Mouse (Mus musculus): ENCODE measurements around the gene Gpc2.

Gene Gpc2

DNA sequence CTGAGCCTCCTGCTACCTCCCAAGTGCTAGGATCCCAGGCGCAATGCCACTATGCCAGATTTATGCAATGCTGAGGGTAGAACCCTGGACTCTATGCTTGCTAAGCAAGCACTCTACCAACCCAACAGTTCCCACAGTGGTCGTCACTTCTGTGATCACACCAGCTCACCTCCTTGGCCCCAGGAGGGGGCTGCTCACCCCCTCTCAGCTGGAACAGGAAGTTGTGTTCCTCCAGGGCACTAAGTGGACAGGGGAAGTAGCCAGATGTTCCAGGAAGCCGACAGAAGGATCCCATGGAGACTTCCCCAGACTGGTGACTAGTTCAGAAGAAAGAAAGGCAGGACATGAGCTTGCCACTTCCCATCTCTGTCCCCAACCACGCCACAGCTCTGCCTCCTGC, 17.8 kb downstream of the Gpc2 start:
- no peak for DNase-seq (ENCODE audit: inconsistent ontology term)

DNA sequence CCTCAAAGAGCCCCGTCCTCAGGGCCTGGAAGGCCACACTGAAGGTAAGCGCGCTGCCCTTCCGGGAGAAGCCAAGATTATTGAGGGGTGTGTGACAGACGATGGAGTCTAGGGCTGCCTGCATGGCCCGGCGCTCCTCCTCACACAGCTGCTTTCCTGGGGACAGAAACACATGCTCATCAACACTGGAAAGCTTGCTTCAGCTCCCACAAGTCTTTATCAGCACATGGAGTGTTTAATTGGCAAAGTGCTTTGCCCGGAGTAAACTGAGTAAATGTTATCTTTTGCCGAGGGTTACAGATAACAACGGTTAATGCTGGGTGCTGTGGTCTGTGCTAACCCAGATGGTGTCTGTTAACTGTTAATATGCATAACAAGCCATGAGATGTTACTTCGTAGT, 19.0 kb downstream of the Gpc2 start:
- no peak for DNase-seq (ENCODE audit: inconsistent ontology term)

DNA sequence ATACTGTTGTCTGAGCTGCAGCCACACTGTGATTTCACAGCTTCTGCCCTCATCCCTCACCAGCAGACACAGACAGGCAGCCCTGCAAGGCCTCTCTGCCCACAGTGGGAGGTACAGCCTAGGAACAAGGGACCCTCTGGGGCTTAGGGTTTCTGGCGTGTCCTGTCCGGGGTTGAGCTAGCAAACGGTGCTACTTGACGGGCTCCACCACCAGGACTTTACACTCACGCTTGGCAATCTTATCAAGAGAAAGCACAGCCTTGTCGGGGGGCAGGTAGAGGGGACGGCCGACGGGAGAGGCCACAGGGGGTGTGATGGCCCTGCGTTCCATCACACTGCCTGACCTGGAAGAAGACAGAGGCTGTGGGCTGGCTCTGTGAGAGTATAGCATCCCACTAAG, 19.8 kb downstream of the Gpc2 start:
- no peak for DNase-seq (ENCODE audit: inconsistent ontology term)

DNA sequence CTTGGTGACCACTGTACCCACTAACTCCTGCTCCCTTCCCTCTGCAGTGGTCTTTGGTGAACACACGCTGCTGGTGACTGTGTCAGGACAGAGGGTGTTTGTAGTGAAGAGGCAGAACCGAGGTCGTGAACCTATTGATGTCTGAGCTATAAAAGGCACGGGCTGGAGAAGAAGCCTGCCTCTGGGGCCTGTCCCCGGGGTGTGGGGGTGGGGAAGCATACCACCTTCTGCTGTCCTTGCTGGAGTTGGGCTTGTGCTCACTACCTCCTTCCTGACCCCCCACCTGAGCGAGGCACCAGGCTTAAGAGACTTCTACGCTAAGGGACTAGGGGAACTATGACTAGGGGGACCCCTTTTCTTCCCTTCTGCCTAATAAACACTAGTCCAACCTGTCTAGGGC, 20.8 kb downstream of the Gpc2 start:
- DNase-seq (ENCODE audit: inconsistent ontology term): no peak

DNA sequence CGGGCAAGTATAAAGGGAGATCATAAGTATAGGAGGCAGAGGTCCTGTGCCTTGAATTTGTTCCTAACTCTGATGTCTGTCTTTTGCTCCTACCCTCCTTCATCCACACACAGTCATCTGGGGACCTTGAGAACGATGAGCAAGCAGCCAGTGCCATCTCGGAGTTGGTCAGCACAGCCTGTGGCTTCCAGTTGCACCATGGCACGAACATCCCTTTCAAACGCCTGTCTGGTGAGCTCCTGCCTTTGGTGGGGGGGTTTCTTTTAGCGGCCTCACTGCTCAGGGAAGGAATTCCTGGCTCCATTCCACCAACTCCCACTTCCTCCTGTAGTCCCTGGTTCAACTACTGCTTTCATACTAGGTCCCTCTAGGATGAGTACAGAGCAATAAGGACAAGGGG, 21.3 kb downstream of the Gpc2 start:
- DNase-seq (ENCODE audit: inconsistent ontology term): no peak

DNA sequence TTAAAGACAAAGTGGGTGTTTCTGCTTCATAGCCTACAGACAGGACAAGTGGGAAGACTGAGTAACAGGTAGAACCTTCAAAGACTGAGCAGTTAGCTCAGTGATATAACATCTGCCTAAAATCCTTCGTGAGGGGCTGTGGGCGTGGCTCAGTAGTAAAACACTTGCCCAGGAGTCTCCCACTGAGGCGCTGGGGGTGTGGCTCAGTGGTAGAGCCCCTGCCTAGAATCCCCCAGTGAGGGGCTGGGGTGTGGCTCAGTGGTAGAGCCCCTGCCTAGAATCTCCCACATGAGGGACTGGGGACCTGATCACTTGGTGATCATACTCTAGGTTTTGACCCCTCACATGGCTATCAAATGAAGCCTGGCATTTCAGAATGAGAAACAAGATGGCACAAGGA, 21.7 kb downstream of the Gpc2 start:
- no peak for DNase-seq (ENCODE audit: inconsistent ontology term)

DNA sequence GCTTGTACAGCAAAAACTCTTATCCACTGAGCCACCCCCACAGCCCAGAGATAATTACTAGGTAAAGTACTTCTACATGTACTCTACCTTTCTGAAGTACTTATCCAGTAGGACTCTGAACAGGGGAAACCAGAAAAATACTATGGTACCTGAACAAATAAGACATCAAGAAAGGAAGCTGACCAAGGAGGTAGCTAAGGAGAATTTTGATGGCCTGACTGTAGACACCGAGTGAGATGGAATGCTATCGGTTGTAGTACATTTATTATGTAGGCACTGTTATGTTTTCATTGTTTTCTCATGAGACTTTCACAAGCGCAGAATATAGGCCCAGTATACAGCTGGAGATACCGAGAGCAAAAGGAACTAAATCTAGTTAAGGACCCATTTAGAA, 22.2 kb downstream of the Gpc2 start:
- no peak for DNase-seq (ENCODE audit: inconsistent ontology term)

DNA sequence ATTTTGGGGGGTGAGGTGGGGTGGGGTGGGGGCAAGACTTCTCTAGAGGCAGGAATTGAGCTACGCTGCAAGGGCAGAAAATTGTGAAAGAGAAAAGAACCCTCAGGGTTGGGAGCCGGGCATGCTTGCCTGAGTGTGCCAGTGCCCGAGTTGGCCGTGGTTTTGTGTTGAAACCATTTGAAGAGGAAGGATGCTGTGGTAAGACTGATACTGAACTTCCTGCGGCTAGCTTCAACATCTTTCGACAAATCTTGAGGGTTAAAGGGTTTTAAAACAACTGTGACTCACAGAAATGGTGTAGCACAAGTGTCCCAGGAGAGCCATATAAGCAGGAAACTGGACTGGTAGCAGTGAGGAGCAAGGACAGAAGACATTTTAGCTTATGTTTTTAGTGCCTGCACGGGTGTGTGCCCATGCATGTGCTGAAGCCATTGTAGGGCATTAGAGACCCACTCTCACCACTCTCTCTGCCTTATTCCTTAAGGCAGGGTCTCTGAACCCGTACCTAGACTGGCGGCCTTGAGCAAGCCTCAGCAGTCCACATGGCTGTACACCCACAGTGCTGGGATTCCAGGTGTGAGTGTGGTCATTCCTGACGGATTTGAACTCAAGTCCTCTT, 22.7 kb downstream of the Gpc2 start:
- no peak for DNase-seq (ENCODE audit: inconsistent ontology term)

DNA sequence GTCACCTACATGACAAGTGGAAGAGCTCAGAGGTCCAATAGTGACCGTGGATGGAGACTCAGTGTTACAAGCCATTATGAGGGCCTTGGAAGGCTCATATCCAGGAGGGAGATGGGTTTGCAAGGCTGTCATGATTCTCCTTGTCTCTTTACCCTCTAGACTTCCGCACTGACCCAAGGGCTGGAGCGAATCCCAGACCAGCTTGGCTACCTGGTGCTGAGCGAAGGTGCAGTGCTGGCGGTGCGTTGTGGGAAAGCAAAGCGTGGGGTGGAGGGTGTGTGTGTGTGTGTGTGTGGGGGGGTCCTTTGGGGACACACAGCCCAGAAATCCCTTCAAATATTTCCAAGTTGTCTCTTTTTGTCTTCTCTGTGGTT, 23.7 kb downstream of the Gpc2 start:
- no peak for DNase-seq (ENCODE audit: inconsistent ontology term)

DNA sequence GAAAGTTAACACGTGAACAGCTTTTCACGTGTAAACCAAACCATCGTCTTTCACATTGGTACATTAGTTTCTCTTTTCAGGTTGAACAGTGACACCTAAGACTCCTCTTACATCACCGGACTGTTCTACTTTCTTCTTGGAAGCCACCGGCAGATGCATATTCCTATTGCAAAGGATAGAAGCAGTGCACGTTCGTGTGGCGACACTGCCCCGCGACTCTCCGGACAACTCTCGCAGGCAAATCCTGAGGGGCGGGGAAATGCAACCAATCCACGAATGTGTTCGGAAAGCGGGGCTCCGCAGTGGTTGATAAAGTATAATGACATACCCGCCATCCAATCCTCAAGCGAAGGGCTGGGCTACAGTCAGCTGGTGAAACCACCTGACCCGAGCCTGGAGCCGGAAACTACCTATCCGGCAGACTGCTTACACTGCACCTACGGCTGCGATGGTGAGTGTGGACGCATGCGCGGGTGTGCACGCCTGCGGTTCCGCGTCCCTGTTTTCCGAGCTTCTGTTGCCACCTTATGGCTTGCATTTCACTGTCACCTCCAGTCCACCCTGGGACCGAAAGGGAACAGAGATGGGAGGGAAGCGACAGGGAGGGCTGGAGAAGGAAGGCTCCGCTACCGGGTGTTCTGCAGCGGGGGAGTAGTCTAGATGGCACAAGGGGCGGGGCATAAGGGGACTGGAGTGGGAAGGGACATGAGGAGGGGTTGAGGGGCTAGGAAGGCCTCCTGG, 24.3 kb downstream of the Gpc2 start, which contains the start of gene Lamtor4:
Gene Lamtor4, plus strand, starts transcription at position 130 of the 741 bp plus-strand sequence.
- DNase-seq (ENCODE audit: inconsistent ontology term): peak; percentile 91

DNA sequence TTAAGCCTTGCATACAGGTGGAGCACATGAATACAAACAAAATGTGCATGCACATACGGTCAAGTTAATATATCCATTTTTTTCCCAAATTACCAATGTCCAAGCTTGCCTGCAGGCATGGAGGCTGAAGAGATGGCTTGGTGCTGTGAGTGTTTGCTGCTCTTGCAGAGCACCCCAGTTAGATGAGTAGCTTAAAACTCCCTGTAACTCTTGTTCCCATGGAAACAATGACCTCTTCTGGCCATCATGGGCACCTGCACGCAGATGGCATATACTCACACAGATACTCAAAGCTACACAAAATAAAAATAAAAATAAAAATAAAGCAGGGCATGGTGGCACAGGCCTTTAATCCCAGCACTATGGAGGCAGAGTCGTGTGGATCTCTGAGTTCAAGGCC, 26.7 kb downstream of the Gpc2 start:
- no peak for DNase-seq (ENCODE audit: inconsistent ontology term)

DNA sequence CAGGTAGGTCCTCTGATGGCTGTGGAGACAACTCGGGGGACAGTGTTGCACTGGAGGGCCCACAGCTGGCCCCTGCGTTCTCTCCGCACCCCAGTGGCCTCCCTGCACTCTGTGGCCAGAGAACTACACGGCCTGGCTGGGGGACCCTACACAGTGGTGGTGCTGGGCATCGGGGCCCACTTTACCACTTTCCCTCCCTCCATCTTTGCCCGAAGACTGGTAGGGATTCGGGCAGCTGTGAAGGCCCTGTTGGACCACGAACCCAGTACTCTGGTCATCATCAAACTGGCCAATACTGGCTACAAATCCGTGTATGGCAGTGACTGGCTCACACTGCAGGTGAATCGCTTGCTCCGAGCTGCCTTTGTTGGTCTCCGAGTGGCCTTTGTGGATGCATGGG, 28.7 kb downstream of the Gpc2 start:
- DNase-seq (ENCODE audit: inconsistent ontology term): no peak

DNA sequence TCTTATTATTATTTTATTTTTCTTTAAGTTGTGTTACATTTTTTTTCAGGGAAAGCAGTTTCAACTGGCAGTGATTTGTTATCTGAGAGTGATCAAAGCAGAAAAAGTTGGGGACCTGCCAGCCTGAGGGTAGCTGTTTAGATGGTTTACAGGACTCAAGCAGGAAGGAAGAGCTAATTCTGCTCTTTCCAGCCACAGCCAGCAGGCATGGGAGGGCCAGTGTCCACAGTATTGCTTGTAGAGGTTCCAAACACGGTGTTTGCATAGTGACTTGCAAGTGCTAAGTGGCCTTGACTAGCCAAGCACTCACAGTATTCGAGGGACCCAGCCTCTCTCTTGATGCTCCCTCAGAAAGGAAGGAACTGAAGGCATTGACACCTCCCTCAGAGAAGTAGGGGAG, 38.3 kb downstream of the Gpc2 start:
- no peak for DNase-seq (ENCODE audit: inconsistent ontology term)

DNA sequence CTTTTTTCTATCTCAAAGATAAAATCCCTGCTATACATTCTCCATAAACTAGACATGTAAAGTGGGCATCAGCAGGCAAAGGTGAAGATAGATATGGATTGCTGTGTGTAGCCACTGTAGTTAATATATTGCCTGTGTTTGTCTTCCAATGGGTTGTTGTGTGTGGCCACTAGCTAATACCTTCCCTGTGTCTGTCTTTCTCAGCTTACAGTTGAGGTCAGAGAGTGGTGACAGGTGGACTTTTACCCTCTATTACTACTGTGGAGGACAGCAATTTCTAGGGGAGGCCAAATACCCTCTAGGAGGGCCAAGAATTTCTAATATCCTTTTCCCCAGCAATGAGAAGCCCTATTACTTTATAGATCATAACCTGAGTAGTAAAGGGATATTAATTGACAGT, 45.6 kb downstream of the Gpc2 start:
- no peak for DNase-seq (ENCODE audit: inconsistent ontology term)

DNA sequence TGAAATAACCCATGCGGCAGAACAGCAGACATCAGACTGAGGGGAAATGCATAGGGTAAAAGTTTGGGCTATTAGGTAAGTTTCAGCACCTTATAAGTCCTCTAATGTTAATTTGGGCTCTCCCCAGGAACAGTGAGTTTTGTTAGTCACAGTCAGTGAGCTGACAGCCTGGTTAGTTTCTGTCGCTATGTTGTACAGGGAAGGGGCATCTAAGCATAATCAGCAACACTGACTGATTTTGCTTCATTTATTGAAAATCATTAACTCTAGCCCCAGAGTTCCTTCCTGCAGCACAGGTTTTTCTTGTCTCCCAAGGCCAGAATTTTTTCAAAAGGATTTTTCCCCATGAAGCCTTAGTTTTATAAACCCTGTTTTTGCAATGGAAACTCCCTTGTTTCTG, 46.0 kb downstream of the Gpc2 start:
- DNase-seq (ENCODE audit: inconsistent ontology term): no peak

DNA sequence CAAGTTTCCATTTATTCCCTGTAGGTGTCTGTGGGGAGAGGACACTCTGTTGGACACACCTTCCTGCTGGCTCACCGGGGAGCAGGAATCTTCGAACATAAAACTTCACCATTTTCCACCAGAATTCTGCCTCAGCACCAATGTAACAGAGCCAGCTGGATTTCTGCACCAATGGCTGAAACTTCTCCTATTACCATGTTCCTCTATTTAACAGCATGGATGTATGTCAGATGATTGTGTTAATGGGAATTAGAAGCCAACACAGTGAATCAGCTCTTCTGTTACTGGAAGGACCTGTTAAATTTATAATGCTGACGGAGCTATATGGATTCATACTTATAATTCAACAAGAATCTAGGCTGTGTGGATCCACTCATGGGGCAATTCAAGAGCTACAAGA, 50.3 kb downstream of the Gpc2 start:
- DNase-seq (ENCODE audit: inconsistent ontology term): no peak

DNA sequence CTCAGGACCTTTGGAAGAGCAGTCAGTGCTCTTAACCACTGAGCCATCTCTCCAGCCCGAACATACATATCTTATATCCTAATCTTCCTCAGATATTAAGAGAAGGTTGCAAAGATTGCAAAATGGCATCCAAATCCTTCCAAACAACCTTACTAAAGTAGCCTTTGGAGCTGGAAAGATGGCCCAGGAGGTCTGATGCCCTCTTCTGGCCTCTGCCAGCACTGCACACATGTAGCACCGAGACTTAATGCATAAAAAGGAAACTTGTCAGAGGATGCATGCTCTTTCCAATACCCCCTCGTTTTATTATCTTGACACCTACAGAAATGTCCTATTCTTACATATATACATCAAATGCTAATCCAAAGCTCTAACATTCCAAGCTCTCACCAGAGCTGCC, 51.8 kb downstream of the Gpc2 start:
- DNase-seq (ENCODE audit: inconsistent ontology term): no peak

DNA sequence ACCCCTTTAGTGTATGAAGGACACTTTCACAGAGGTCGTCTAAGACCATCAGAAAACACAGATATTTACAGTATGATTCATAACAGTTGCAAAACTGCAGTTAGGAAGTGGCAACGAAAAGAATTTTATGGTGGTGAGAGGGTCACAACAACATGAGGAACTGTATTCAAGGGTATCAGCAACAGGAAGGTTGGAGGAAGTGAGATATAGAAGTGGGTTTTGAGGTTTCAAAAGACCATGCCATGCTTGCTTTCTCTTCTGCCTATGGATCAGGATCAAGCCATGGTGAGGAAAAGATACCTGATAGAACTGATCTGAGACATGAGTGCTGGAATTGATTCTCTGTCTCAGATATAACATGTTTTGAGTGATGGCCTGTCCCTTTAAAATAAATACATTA, 52.4 kb downstream of the Gpc2 start:
- no peak for DNase-seq (ENCODE audit: inconsistent ontology term)

DNA sequence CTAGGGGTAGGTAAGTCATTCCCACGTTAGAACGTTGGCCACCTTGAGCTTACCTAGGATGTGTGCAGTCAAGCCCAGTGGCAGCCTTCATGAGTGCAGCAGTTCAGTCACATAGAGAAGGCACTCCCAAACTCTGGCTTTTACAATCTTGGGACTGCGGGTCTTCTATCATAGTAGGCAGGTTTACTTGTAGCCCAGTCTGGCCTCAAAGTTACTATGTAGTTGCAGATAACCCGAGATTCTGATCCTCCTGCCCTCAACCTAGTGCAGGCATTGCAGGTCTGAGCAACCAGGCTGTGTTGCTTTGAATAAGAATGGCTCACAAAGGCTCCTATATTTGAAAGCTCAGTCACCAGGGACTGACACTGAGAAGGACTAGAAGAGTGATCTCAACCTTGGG, 53.3 kb downstream of the Gpc2 start:
- DNase-seq (ENCODE audit: inconsistent ontology term): no peak

DNA sequence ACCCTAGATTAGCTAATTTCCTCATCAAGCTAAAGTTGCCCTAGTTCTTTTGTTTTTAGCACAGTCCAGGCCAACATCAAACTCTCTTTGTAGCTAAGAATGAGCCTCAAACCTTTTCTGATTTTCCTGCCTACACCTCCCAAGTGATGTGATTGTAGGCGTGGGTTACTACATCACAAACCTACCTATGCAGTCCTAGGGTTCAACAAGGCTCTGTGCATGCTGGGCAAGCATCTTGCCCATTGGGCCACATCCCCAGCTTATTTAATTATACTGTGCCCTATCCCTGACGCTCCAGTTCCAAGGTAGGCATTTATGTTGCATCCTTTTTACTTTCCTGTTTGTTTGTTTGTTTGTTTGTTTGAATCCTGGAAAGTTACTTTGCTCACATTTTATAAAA, 54.1 kb downstream of the Gpc2 start, which contains the start of gene Nxpe5:
Gene Nxpe5, plus strand, starts transcription at position 199 of the 400 bp plus-strand sequence.
- no peak for DNase-seq (ENCODE audit: inconsistent ontology term)

Data from Muller cell, postnatal 12 days (primary cell).